Mouse (Mus musculus): ENCODE data around the gene Rbfox1.

DNA sequence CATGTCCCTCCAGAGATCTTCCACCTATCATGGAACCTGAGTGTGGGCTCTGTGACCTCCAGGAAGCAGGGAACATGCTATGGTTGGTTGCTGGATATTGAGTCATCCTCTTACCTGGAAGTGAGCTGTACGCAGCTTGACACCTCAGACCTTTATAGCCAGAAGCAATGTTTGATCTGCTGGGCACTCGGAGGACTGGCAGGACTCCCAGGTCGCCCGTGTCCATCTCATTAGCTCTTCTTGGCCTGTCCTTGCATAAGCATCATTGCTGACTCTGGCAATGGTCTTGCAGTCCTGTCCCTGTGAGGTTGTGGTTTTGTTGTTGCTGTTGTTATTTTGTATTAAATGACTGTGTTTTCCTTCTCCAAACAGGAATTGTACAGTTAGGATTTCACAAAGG lies 180.3 kb downstream of the Rbfox1 start:
- no peak for TF ChIP-seq POLR2A (IDR thresholded peaks at IDR 0.05; ENCODE audit: borderline replicate concordance, control insufficient read depth, low read depth, low read length)
- no peak for TF ChIP-seq CTCF (IDR thresholded peaks at IDR 0.05; ENCODE audit: control insufficient read depth, insufficient read depth, low read length)

Data from bone marrow, adult 2 months (tissue).